Mouse (Mus musculus): ENCODE measurements around the gene Fam219b. TPM values are rescaled to one million over a fixed set of nuclear protein-coding genes. Genes with fewer than 3 reads are reported as not detected.

Fam219b gene
- polyA plus RNA-seq, 2 experiments: 3.1 to 4.8 TPM

DNA sequence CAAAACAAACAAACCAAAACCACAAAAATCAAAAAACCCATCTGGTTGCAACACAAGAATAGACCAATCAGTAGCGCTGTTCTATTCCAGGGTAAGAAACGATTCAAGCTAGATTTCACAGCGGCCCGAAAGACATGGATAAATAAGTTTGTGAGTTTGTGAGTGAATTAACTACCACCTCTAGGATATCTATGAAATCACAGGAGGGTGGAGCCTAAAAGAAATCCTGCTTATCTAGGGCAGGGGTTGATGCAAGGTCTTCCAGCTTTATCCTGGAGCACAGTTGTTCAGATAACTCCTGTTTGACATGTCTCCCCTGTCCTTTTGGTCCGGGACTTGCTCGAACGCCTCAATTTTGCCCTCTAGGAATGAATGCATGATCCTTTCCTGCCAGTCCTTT, 22.9 kb downstream of the Fam219b start:
- Histone ChIP-seq H3K9ac (replicated peaks) (peak overlapping the region; percentile 5; the same call in 1 of the 2 replicates), H3K27ac (no peak overlapping the region), H3K9me3 (ENCODE audit: control insufficient read depth, low read length) (no peaks in the 10 kb centered on the region), H3K4me1 (replicated peaks; ENCODE audit: control insufficient read depth in 2 of 2, insufficient read depth in 2 of 2, low read length in 1 of 2) (peaks cover 16 to 18% of the 10 kb centered on the region in 2 experiments), H3K36me3 (replicated peaks; ENCODE audit: control insufficient read depth, insufficient read depth, low read depth) (no peaks in the 10 kb centered on the region), H3K4me3 (ENCODE audit: insufficient read depth in 1 of 2, low read depth in 2 of 2, low read length in 2 of 2) (peak overlapping the region; percentile 74 to 76), H3K27me3 (ENCODE audit: control insufficient read depth, insufficient read depth, low read length) (no peaks in the 10 kb centered on the region), H3K4me2 (ENCODE audit: low read depth) (peak overlapping the region; percentile 88)
- TF ChIP-seq CTCF (IDR thresholded peaks at IDR 0.05; ENCODE audit: low read depth) (no peak), EP300 (IDR thresholded peaks at IDR 0.05; ENCODE audit: low read depth) (no peak)
- 20% methylated on average over 7 of the region's 7 CpGs for WGBS (ENCODE audit: insufficient replicate concordance)
- ATAC-seq (ENCODE audit: insufficient read depth) (no peak), DNase-seq (ENCODE audit: low read depth in 3 of 3, low spot score in 3 of 3) (no peak)

DNA sequence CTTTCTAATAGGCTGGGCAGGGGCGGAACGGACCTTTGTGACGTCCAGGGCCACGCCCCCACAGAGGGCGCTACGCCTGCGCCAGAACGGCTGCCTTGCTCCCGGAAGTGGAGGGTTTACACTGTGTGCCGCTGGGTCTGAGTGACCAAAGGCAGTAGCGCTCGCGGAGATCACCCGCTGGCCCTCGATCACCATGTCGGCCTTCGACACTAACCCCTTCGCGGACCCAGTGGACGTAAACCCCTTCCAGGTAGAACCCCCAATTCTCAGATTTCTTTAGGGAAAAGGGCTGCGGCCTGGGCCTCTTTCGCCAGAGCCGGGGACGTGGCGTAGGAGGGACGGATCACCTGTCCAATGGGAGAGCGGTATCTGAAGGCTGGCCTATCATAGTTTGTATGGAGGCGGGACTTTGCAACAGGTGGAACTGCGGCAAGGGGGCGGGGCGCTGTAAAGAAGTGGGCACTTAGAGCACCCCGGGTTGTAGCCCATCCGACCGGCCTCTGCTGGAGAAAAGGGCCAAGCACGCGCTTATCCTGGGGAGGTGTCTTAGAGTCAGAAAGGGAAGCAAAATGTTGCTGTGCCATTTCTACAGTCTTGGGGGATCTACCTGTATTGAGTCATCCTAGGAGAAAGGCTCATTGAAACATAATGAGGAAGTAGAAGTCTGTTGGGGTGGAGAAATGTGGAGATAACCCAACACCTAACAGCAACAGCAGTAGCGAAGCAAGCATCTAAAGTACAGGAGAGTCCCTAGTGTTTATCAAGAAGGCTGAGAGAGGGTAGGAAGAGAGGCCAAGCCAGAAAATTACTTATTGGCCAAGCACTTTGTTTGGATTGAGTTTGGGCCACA, 23.8 kb downstream of the Fam219b start, which contains the start of gene Scamp2:
Gene Scamp2, plus strand, starts transcription at position 83 of the 850 bp plus-strand sequence.
- DNase-seq (ENCODE audit: low read depth in 3 of 3, low spot score in 3 of 3): peak; percentile 84 to 88 (median 86)
- Histone ChIP-seq H3K36me3 (replicated peaks; ENCODE audit: control insufficient read depth, insufficient read depth, low read depth) (no peaks in the 10 kb centered on the region), H3K4me1 (replicated peaks; ENCODE audit: control insufficient read depth in 2 of 2, insufficient read depth in 2 of 2, low read length in 1 of 2) (peaks cover 16 to 18% of the 10 kb centered on the region in 2 experiments), H3K4me2 (ENCODE audit: low read depth) (peak within 1 kb of the TSS; percentile 88), H3K9me3 (ENCODE audit: control insufficient read depth, low read length) (no peaks in the 10 kb centered on the region), H3K27ac (peak within 1 kb of the TSS; percentile 47), H3K9ac (replicated peaks) (peak within 1 kb of the TSS; percentile 70), H3K27me3 (ENCODE audit: control insufficient read depth, insufficient read depth, low read length) (no peaks in the 10 kb centered on the region), H3K4me3 (ENCODE audit: insufficient read depth in 1 of 2, low read depth in 2 of 2, low read length in 2 of 2) (peak within 1 kb of the TSS; percentile 74 to 76)
- under 1% methylated on average over 37 of the region's 37 CpGs for WGBS (ENCODE audit: insufficient replicate concordance)
- TF ChIP-seq EP300 (IDR thresholded peaks at IDR 0.05; ENCODE audit: low read depth): no peak
- peak; percentile 50 for TF ChIP-seq CTCF (IDR thresholded peaks at IDR 0.05; ENCODE audit: low read depth)
- ATAC-seq (ENCODE audit: insufficient read depth): peak; percentile 99

- peak overlapping the region; percentile 74 to 76 for H3K4me3 ChIP-seq (ENCODE audit: insufficient read depth in 1 of 2, low read depth in 2 of 2, low read length in 2 of 2)
- H3K27me3 ChIP-seq (ENCODE audit: control insufficient read depth, insufficient read depth, low read length): no peaks in the 10 kb centered on the region
- peak overlapping the region; percentile 88 for H3K4me2 ChIP-seq (ENCODE audit: low read depth)
- peaks cover 16 to 18% of the 10 kb centered on the region in 2 experiments for H3K4me1 ChIP-seq (replicated peaks; ENCODE audit: control insufficient read depth in 2 of 2, insufficient read depth in 2 of 2, low read length in 1 of 2)
- 58% methylated on average over 13 of the region's 13 CpGs for WGBS (ENCODE audit: insufficient replicate concordance)
- TF ChIP-seq EP300 (IDR thresholded peaks at IDR 0.05; ENCODE audit: low read depth) (no peak), CTCF (IDR thresholded peaks at IDR 0.05; ENCODE audit: low read depth) (no peak)
- no peak overlapping the region; the same call in 1 of the 2 replicates for H3K9ac ChIP-seq (replicated peaks)
- H3K27ac ChIP-seq: peak overlapping the region; percentile 21; the same call in 1 of the 2 replicates
- H3K9me3 ChIP-seq (ENCODE audit: control insufficient read depth, low read length): no peaks in the 10 kb centered on the region
- no peaks in the 10 kb centered on the region for H3K36me3 ChIP-seq (replicated peaks; ENCODE audit: control insufficient read depth, insufficient read depth, low read depth)
- ATAC-seq (ENCODE audit: insufficient read depth): no peak
- no peak for DNase-seq (ENCODE audit: low read depth in 3 of 3, low spot score in 3 of 3)
Measured at GRCm38 (mm10) chr9:57561711-57562099, 24.4 kb downstream of the Fam219b start.

DNA sequence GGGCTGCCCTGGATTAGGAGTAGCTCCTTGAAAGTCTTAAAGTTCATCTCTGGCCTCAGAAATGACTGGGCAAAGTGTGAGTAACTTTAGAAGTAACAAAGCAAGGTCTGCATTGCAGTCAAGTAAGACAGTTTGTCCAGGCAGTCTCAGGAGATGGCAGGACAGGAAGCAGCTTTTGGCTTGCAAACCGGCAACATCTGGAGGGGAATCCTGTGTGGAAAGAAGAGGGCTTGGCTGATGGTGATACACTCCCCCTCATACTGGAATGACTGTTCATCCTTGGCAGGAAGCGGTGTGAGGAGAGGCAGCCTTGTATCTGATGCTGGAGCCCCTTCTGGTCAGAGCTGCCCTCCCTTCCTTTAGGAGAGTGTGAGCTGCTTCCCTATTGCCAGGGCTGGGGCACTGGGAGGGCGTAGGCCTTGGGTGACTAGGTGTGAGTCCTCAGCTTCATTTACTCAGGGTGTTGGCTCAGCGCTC, 25.6 kb downstream of the Fam219b start:
- peaks cover 16 to 18% of the 10 kb centered on the region in 2 experiments for H3K4me1 ChIP-seq (replicated peaks; ENCODE audit: control insufficient read depth in 2 of 2, insufficient read depth in 2 of 2, low read length in 1 of 2)
- no peak overlapping the region for H3K4me3 ChIP-seq (ENCODE audit: insufficient read depth in 1 of 2, low read depth in 2 of 2, low read length in 2 of 2)
- DNase-seq (ENCODE audit: low read depth in 3 of 3, low spot score in 3 of 3) (no peak), ATAC-seq (ENCODE audit: insufficient read depth) (no peak)
- WGBS (ENCODE audit: insufficient replicate concordance): 37% methylated on average over 4 of the region's 4 CpGs
- H3K27ac ChIP-seq: no peak overlapping the region
- TF ChIP-seq CTCF (IDR thresholded peaks at IDR 0.05; ENCODE audit: low read depth) (no peak), EP300 (IDR thresholded peaks at IDR 0.05; ENCODE audit: low read depth) (no peak)
- no peaks in the 10 kb centered on the region for H3K9me3 ChIP-seq (ENCODE audit: control insufficient read depth, low read length)
- H3K9ac ChIP-seq (replicated peaks): no peak overlapping the region; the same call in 1 of the 2 replicates
- H3K4me2 ChIP-seq (ENCODE audit: low read depth): peak overlapping the region; percentile 88
- no peaks in the 10 kb centered on the region for H3K27me3 ChIP-seq (ENCODE audit: control insufficient read depth, insufficient read depth, low read length)
- no peaks in the 10 kb centered on the region for H3K36me3 ChIP-seq (replicated peaks; ENCODE audit: control insufficient read depth, insufficient read depth, low read depth)

GRCm38 (mm10) chr9:57564609-57565008, 27.3 kb downstream of the Fam219b start:
- TF ChIP-seq CTCF (IDR thresholded peaks at IDR 0.05; ENCODE audit: low read depth): no peak
- TF ChIP-seq EP300 (IDR thresholded peaks at IDR 0.05; ENCODE audit: low read depth): no peak
- no peak overlapping the region for H3K27ac ChIP-seq
- ATAC-seq (ENCODE audit: insufficient read depth) (no peak), DNase-seq (ENCODE audit: low read depth in 3 of 3, low spot score in 3 of 3) (no peak)
- no peak overlapping the region for H3K4me3 ChIP-seq (ENCODE audit: insufficient read depth in 1 of 2, low read depth in 2 of 2, low read length in 2 of 2)
- H3K4me2 ChIP-seq (ENCODE audit: low read depth): no peak overlapping the region
- H3K4me1 ChIP-seq (replicated peaks; ENCODE audit: control insufficient read depth in 2 of 2, insufficient read depth in 2 of 2, low read length in 1 of 2): peaks cover 16 to 18% of the 10 kb centered on the region in 2 experiments
- H3K36me3 ChIP-seq (replicated peaks; ENCODE audit: control insufficient read depth, insufficient read depth, low read depth): no peaks in the 10 kb centered on the region
- H3K9ac ChIP-seq (replicated peaks): no peak overlapping the region
- H3K9me3 ChIP-seq (ENCODE audit: control insufficient read depth, low read length): no peaks in the 10 kb centered on the region
- 75% methylated on average over 6 of the region's 6 CpGs for WGBS (ENCODE audit: insufficient replicate concordance)
- no peaks in the 10 kb centered on the region for H3K27me3 ChIP-seq (ENCODE audit: control insufficient read depth, insufficient read depth, low read length)

Data from liver, embryonic 14.5 days (tissue).